Mouse (Mus musculus): ENCODE measurements around the gene Adgra1. TPM values are rescaled to one million over a fixed set of nuclear protein-coding genes. Genes with fewer than 3 reads are reported as not detected.

Gene Adgra1
- total RNA-seq, 1 experiment: 0.45 TPM

GRCm38 (mm10) chr7:139833532-139833931 lies 442 bp upstream of the Adgra1 start:
- DNase-seq (ENCODE audit: low read depth, low spot score): no peak
- Histone ChIP-seq H3K27ac (ENCODE audit: insufficient read depth, low read depth, low read length, poor library complexity, severe bottlenecking) (no peak overlapping the region), H3K4me1 (ENCODE audit: control insufficient read depth in 2 of 2, insufficient read depth in 2 of 2, low read length in 2 of 2, poor library complexity in 1 of 2) (no peaks in the 10 kb centered on the region; a peak in 1 of 4 replicates), H3K9ac (ENCODE audit: insufficient read depth, low read depth, low read length, poor library complexity, severe bottlenecking) (no peak overlapping the region), H3K36me3 (ENCODE audit: control insufficient read depth, insufficient read depth, low read length, poor library complexity, severe bottlenecking) (no peaks in the 10 kb centered on the region), H3K9me3 (ENCODE audit: control insufficient read depth, insufficient read depth, low read depth, low read length) (no peaks in the 10 kb centered on the region), H3K4me3 (ENCODE audit: insufficient read depth in 1 of 2, low read depth in 1 of 2, low read length in 2 of 2, poor library complexity in 1 of 2, severe bottlenecking in 1 of 2) (peak overlapping the region in 1 of 2 experiments; percentile 37; a peak in 2 of 4 replicates)
- in situ Hi-C loops (cut with MboI; ENCODE audit: low sequenced_read_pairs in 2 of 2, unreplicated experiment in 2 of 2): no loop called here
- TF ChIP-seq HCFC1 (IDR thresholded peaks at IDR 0.05; ENCODE audit: borderline replicate concordance, insufficient read depth, low read length): no peak
- TF ChIP-seq ZNF384 (IDR thresholded peaks at IDR 0.05; ENCODE audit: low read depth, low read length): no peak
- no peak for TF ChIP-seq MAFK (IDR thresholded peaks at IDR 0.05; ENCODE audit: insufficient read depth, low read depth, low read length)
- TF ChIP-seq CHD2 (IDR thresholded peaks at IDR 0.05; ENCODE audit: low read depth, low read length): no peak
- TF ChIP-seq ZC3H11A (IDR thresholded peaks at IDR 0.05; ENCODE audit: borderline replicate concordance, low read depth, low read length): no peak

GRCm38 (mm10) chr7:139835140-139836131 lies 1.5 kb downstream of the Adgra1 start:
- no peaks in the 10 kb centered on the region; a peak in 1 of 4 replicates for H3K4me1 ChIP-seq (ENCODE audit: control insufficient read depth in 2 of 2, insufficient read depth in 2 of 2, low read length in 2 of 2, poor library complexity in 1 of 2)
- TF ChIP-seq ZC3H11A (IDR thresholded peaks at IDR 0.05; ENCODE audit: borderline replicate concordance, low read depth, low read length) (no peak), CHD2 (IDR thresholded peaks at IDR 0.05; ENCODE audit: low read depth, low read length) (no peak), MAFK (IDR thresholded peaks at IDR 0.05; ENCODE audit: insufficient read depth, low read depth, low read length) (no peak), HCFC1 (IDR thresholded peaks at IDR 0.05; ENCODE audit: borderline replicate concordance, insufficient read depth, low read length) (no peak), ZNF384 (IDR thresholded peaks at IDR 0.05; ENCODE audit: low read depth, low read length) (no peak)
- H3K4me3 ChIP-seq (ENCODE audit: insufficient read depth in 1 of 2, low read depth in 1 of 2, low read length in 2 of 2, poor library complexity in 1 of 2, severe bottlenecking in 1 of 2): no peak overlapping the region
- H3K36me3 ChIP-seq (ENCODE audit: control insufficient read depth, insufficient read depth, low read length, poor library complexity, severe bottlenecking): no peaks in the 10 kb centered on the region
- H3K9ac ChIP-seq (ENCODE audit: insufficient read depth, low read depth, low read length, poor library complexity, severe bottlenecking): no peak overlapping the region
- in situ Hi-C loops (cut with MboI; ENCODE audit: low sequenced_read_pairs in 2 of 2, unreplicated experiment in 2 of 2): no loop called here
- no peak overlapping the region for H3K27ac ChIP-seq (ENCODE audit: insufficient read depth, low read depth, low read length, poor library complexity, severe bottlenecking)
- no peak for DNase-seq (ENCODE audit: low read depth, low spot score)
- H3K9me3 ChIP-seq (ENCODE audit: control insufficient read depth, insufficient read depth, low read depth, low read length): no peaks in the 10 kb centered on the region

GRCm38 (mm10) chr7:139840443-139841168 lies 6.6 kb downstream of the Adgra1 start:
- Histone ChIP-seq H3K4me1 (ENCODE audit: control insufficient read depth in 2 of 2, insufficient read depth in 2 of 2, low read length in 2 of 2, poor library complexity in 1 of 2) (no peaks in the 10 kb centered on the region), H3K4me3 (ENCODE audit: insufficient read depth in 1 of 2, low read depth in 1 of 2, low read length in 2 of 2, poor library complexity in 1 of 2, severe bottlenecking in 1 of 2) (no peak overlapping the region), H3K27ac (ENCODE audit: insufficient read depth, low read depth, low read length, poor library complexity, severe bottlenecking) (no peak overlapping the region), H3K36me3 (ENCODE audit: control insufficient read depth, insufficient read depth, low read length, poor library complexity, severe bottlenecking) (no peaks in the 10 kb centered on the region), H3K9ac (ENCODE audit: insufficient read depth, low read depth, low read length, poor library complexity, severe bottlenecking) (no peak overlapping the region), H3K9me3 (ENCODE audit: control insufficient read depth, insufficient read depth, low read depth, low read length) (no peaks in the 10 kb centered on the region)
- in situ Hi-C loops (cut with MboI; ENCODE audit: low sequenced_read_pairs in 2 of 2, unreplicated experiment in 2 of 2): no loop called here
- DNase-seq (ENCODE audit: low read depth, low spot score): no peak
- TF ChIP-seq CHD2 (IDR thresholded peaks at IDR 0.05; ENCODE audit: low read depth, low read length) (no peak), ZNF384 (IDR thresholded peaks at IDR 0.05; ENCODE audit: low read depth, low read length) (no peak), HCFC1 (IDR thresholded peaks at IDR 0.05; ENCODE audit: borderline replicate concordance, insufficient read depth, low read length) (no peak), MAFK (IDR thresholded peaks at IDR 0.05; ENCODE audit: insufficient read depth, low read depth, low read length) (no peak), ZC3H11A (IDR thresholded peaks at IDR 0.05; ENCODE audit: borderline replicate concordance, low read depth, low read length) (no peak)

- in situ Hi-C loops (cut with MboI; ENCODE audit: low sequenced_read_pairs in 2 of 2, unreplicated experiment in 2 of 2): no loop called here
- no peak overlapping the region for H3K9ac ChIP-seq (ENCODE audit: insufficient read depth, low read depth, low read length, poor library complexity, severe bottlenecking)
- no peaks in the 10 kb centered on the region for H3K4me1 ChIP-seq (ENCODE audit: control insufficient read depth in 2 of 2, insufficient read depth in 2 of 2, low read length in 2 of 2, poor library complexity in 1 of 2)
- TF ChIP-seq CHD2 (IDR thresholded peaks at IDR 0.05; ENCODE audit: low read depth, low read length) (no peak), HCFC1 (IDR thresholded peaks at IDR 0.05; ENCODE audit: borderline replicate concordance, insufficient read depth, low read length) (no peak), ZC3H11A (IDR thresholded peaks at IDR 0.05; ENCODE audit: borderline replicate concordance, low read depth, low read length) (no peak), MAFK (IDR thresholded peaks at IDR 0.05; ENCODE audit: insufficient read depth, low read depth, low read length) (no peak), ZNF384 (IDR thresholded peaks at IDR 0.05; ENCODE audit: low read depth, low read length) (no peak)
- H3K9me3 ChIP-seq (ENCODE audit: control insufficient read depth, insufficient read depth, low read depth, low read length): no peaks in the 10 kb centered on the region
- H3K27ac ChIP-seq (ENCODE audit: insufficient read depth, low read depth, low read length, poor library complexity, severe bottlenecking): no peak overlapping the region
- no peaks in the 10 kb centered on the region for H3K36me3 ChIP-seq (ENCODE audit: control insufficient read depth, insufficient read depth, low read length, poor library complexity, severe bottlenecking)
- no peak for DNase-seq (ENCODE audit: low read depth, low spot score)
- H3K4me3 ChIP-seq (ENCODE audit: insufficient read depth in 1 of 2, low read depth in 1 of 2, low read length in 2 of 2, poor library complexity in 1 of 2, severe bottlenecking in 1 of 2): no peak overlapping the region
Measured at GRCm38 (mm10) chr7:139842397-139842796, 8.4 kb downstream of the Adgra1 start.

Measured in ES-E14 (cell line).